Mouse (Mus musculus): ENCODE measurements at regions not wholly inside any gene's neighbourhood (a gene's known extent, or its start where the extent isn't known, plus 50 kb on each side); places are given as distances from the start of the nearest gene placed in this dataset.

GRCm38 (mm10) chr14:100735276-100735675 lies 450.8 kb upstream of the Klf12 start:
- TF ChIP-seq CHD2 (IDR thresholded peaks at IDR 0.05; ENCODE audit: low read depth, low read length), result no peak
- TF ChIP-seq HCFC1 (IDR thresholded peaks at IDR 0.05; ENCODE audit: borderline replicate concordance, insufficient read depth, low read length), result no peak
- no peak for TF ChIP-seq MAFK (IDR thresholded peaks at IDR 0.05; ENCODE audit: insufficient read depth, low read depth, low read length)
- no peak for TF ChIP-seq ZC3H11A (IDR thresholded peaks at IDR 0.05; ENCODE audit: borderline replicate concordance, low read depth, low read length)

All from ES-E14 (cell line).